Mouse (Mus musculus) spleen, embryonic (tissue): Measurements from ENCODE around the gene Oxa1l.
"Not testable (repeated sequence)": the region's sequence is repeated elsewhere in the genome, so short reads cannot be mapped to it uniquely, and the experiment has no call there.

Experiments used
- CTCF ChIA-PET: fragments of 350-600 bp; sonication (Branson Sonifier 250); formaldehyde crosslinking; loops from one replicate; lab custom pipeline; 2022; lab: Charles Lee

Oxa1l gene

GRCm38 (mm10) chr14:54360577-54361340 lies at the start of gene Oxa1l:
Gene Oxa1l (plus strand): TSS chr14:54360834.
- CTCF ChIA-PET, result interaction anchor here (0.7 kb wide), 1 partner anchor 74 kb away, joined by 3 read pairs; no protein-coding TSS in a partner anchor

GRCm38 (mm10) chr14:54311763-54312162 lies 48.9 kb upstream of the Oxa1l start:
- CTCF ChIA-PET, result no interaction called here

DNA sequence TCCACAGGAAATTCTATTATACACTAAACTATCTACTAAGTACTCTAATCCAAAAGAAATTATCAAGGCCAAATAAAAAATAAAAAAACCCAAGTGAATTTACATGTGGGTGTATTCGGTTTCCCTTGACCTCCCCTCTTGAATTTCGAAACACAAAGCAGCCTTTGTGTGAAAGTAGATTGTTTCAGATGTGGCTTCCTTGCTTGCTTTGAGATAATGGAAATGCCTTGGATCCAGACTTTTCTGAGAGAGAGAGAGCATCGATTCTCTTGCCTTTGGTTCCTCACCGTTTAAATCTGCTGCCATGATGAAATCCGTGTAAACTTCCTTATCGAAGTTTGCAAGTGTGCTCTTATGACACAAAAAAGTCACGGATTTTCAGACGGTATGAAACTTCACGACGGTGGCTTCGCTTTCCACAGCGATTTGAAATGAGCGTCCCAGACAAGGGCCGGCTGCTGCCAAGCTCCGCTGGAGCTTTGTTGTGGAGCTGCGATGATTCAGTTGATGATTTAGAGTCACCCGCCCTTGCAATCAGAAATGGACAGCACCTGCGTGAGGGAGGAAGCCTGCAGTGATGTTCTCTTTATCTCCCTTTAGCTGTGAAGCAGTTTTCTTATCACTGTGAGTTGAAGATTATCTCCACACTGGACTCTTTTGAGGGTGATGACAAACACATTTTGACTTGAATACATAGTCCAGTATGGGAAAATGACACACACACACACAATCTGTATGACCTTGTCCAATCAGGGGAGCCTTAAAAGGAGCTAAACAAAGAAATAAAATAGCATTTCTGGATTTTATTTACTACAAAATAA lies 38.9 kb upstream of the Oxa1l start:
- CTCF ChIA-PET, result no interaction called here

DNA sequence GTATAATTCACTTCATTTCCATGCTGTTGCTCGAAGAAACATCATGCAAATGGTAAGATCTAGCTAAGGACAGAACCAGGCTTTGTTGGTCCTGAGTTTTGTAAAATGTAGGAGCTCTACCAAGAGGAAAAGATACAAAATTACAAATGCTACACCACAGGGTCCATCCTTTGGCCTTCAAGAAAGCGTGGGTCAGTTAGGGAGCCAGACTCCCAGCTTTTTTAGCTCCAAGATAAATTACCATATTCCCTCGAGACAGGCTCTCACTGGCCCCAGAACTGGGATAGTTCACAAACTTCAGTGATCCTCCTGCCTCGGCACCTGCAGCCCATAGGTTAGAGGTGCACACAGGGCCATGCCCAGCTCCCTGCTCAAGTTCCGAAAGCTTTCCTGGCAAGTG lies 36.1 kb upstream of the Oxa1l start:
- CTCF ChIA-PET, result no interaction called here

GRCm38 (mm10) chr14:54328548-54328947 lies 32.1 kb upstream of the Oxa1l start:
- CTCF ChIA-PET, result no interaction called here

DNA sequence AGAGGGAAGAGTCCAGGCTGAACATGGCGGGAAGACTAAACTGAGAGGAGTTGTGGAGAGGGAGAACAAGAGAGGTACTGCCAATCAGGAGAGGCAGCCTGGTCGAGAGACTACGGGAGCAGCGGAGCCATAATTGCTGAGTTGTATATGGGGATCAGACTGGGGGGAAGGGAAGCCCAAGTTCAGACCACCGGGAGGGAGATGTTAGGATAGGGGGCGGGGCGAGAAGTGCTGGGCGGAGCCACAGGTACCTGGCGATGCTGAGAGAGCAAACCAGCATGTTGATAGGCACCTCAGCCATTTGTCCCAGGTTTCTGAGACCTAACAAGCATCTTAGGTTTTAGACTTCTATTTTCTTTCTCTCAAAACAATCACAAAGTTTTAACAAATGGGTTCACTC lies 31.4 kb upstream of the Oxa1l start:
- CTCF ChIA-PET, result no interaction called here

- CTCF ChIA-PET, result interaction anchor here (0.6 to 1.6 kb wide), 3 partner anchors 22 to 103 kb away, joined by 3 to 5 read pairs (median 3); no protein-coding TSS in a partner anchor
Observed at GRCm38 (mm10) chr14:54331178-54331577, 29.5 kb upstream of the Oxa1l start.

DNA sequence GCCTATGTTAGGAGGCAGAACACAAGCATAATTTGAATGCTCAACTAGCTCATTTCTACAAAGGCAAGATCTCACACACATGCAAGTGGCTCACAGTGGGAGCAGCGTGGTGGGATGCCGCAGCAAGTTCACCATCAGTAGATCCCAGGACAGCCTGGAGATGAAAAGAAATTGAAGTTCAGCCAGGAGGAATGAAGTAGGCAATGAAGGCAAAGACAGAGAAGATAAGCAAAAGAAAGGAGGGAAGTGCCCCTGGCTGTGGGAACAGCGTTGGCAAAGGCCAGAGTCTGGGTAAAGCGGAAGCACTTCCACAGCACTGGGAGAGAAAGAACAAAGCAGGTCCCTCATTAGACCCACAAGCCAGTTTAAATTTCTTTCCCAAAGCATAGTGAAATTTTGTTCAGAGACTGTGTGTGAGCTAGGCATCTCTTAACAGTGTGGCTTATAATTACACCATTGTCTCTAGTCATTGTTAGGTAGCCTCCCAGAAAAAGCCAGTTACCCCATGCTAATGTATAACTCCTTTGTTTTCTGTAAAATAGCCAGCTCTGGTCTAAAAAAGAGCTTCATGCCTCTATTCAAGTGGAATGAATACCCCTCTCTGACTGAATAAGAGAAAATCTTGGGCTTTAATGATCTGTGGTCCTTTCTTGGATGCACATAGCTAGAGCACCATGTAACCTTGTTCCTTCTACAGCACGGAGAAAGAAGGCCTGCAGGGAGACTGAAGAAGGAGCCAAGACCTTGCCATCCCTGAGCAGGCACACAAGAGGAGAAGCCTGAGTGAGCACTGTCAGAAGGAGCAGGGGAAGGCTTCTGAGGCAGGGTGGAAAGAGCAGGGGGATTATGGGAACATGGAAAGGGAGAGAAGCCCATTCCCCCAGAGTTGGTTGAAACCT lies 28.2 kb upstream of the Oxa1l start:
- CTCF ChIA-PET, result no interaction called here

- CTCF ChIA-PET, result interaction anchor here (0.7 kb wide), 2 partner anchors 12 to 34 kb away, joined by 3 to 9 read pairs; no protein-coding TSS in a partner anchor
Observed at GRCm38 (mm10) chr14:54333452-54334189, 27.0 kb upstream of the Oxa1l start.

- CTCF ChIA-PET, result interaction anchor here (0.7 to 0.9 kb wide), 3 partner anchors 122 to 1548 kb away, joined by 9 to 19 read pairs (median 18); no protein-coding TSS in a partner anchor
Observed at GRCm38 (mm10) chr14:54340836-54341235, 19.8 kb upstream of the Oxa1l start.

- CTCF ChIA-PET, result not testable (repeated sequence)
Observed at GRCm38 (mm10) chr14:54341807-54342206, 18.8 kb upstream of the Oxa1l start.

- CTCF ChIA-PET, result interaction anchor here (0.6 kb wide), 1 partner anchor 64 kb away, joined by 3 read pairs; no protein-coding TSS in a partner anchor
Observed at GRCm38 (mm10) chr14:54350773-54351541, 9.7 kb upstream of the Oxa1l start.

GRCm38 (mm10) chr14:54352314-54352713 lies 8.3 kb upstream of the Oxa1l start:
- CTCF ChIA-PET, result interaction anchor here (0.7 kb wide), 1 partner anchor 21 kb away, joined by 3 read pairs; no protein-coding TSS in a partner anchor

GRCm38 (mm10) chr14:54354406-54354805 lies 6.2 kb upstream of the Oxa1l start:
- CTCF ChIA-PET, result interaction anchor here (0.7 kb wide), 1 partner anchor 121 kb away, joined by 4 read pairs; no protein-coding TSS in a partner anchor

- CTCF ChIA-PET, result interaction anchor here (0.6 kb wide), 2 partner anchors 9 to 910 kb away, joined by 3 to 5 read pairs; no protein-coding TSS in a partner anchor
Observed at GRCm38 (mm10) chr14:54363156-54363555, 2.5 kb downstream of the Oxa1l start.

DNA sequence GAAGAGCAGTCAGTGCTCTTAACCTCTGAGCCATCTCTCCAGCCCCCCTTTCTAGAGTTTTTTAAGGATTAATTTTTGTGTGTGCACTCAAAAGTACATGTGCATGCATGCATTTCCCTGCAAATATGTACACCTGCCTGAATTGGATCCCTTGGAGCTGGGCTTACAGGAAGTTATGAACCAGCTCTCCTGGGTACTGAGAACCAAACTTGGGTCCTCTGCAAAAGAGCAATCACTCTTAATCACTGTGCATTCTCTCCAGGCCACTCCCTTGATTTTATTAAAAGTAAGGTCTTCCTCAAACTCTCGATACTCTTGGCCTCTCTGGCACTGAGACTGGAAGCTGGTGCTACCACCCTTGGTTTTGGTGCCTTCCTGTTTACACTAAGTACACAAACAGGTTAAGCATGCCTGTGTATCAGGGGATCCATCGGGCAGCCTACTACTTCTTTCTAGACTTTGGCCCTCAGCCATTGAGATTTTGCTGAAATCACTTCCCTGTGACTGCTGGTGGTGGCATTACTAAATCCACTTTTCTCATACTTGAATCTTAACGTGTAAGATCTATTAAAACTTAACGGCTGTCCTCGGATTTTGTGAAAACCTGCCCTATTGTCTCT lies 4.5 kb downstream of the Oxa1l start:
- CTCF ChIA-PET, result interaction anchor here (1.2 kb wide), 1 partner anchor 10 kb away, joined by 3 read pairs; no protein-coding TSS in a partner anchor

DNA sequence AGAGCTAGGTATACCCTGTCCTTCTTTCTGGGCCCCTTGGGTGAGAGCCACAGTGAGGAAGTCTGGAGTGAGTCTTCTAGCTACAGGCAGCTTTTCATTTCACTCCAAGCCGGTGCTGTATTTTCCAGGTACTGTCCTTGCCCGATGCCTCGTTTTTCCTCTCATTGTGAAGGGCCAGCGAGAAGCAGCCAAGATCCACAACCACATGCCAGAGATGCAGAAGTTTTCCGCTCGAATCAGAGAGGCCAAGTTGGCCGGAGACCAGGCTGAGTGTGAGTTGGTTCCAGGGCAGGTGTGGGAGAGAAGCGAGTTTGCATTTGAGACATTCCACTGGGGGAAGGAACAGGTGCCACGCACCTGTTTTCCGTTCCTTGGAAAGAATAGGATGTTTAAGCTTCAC lies 5.9 kb downstream of the Oxa1l start:
- CTCF ChIA-PET, result no interaction called here

DNA sequence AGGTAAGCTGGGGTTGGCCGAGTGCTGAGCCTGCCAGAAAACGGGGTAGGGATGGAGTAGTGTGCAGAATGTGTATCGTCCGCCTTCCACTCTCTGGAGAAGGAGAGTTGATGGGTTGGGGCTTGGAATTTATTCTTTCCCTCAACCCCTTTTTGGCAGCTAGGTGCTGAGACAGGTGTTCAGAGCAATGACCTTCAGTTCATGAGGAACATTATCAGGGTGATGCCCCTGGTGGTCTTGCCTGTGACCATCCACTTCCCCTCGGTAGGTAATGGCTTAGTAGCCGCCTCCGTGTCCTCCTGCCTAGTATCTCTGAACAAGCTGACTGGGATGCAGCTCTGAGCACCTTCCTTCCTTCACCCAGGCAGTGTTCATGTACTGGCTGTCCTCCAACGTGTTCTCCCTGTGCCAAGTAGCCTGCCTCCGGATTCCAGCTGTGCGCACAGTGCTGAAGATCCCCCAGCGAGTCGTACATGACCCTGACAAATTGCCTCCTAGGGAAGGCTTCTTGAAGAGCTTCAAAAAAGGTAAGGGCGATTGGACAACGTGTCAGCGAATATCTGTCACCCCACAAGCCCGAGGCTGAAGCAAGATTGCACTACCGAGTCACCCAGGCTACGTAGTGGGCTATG lies 6.9 kb downstream of the Oxa1l start:
- CTCF ChIA-PET, result interaction anchor here (0.6 kb wide), 1 partner anchor 34 kb away, joined by 3 read pairs; no protein-coding TSS in a partner anchor
